Mouse (Mus musculus): ENCODE results near the gene Desi1. TPM values are rescaled to one million over a fixed set of nuclear protein-coding genes. Genes with fewer than 3 reads are reported as not detected.

Gene Desi1
- polyA plus RNA-seq, 1 experiment from 2014 or later: 42.3 TPM

GRCm38 (mm10) chr15:82016101-82016808 is 17.4 kb downstream of the Desi1 start:
- Histone ChIP-seq H3K27me3 (no peaks in the 10 kb centered on the region), H3K9ac (peak overlapping the region; percentile 95), H3K4me2 (replicated peaks) (peak overlapping the region; percentile 82), H3K4me3 (peak overlapping the region; percentile 89), H3K9me3 (replicated peaks) (no peaks in the 10 kb centered on the region), H3K36me3 (peaks cover 18% of the 10 kb centered on the region), H3K4me1 (peaks cover 20% of the 10 kb centered on the region), H3K27ac (peak overlapping the region; percentile 84)
- WGBS: under 1% methylated on average over 53 of the region's 53 CpGs
- ATAC-seq (ENCODE audit: low FRiP score): peak; percentile 97

- H3K4me1 ChIP-seq: peaks cover 20% of the 10 kb centered on the region
- WGBS: under 1% methylated on average over 33 of the region's 39 CpGs
- peak overlapping the region; percentile 95 for H3K9ac ChIP-seq
- H3K9me3 ChIP-seq (replicated peaks): no peaks in the 10 kb centered on the region
- H3K4me2 ChIP-seq (replicated peaks): peak overlapping the region; percentile 82
- H3K27me3 ChIP-seq: no peaks in the 10 kb centered on the region
- ATAC-seq (ENCODE audit: low FRiP score): peak; percentile 84
- peak overlapping the region; percentile 84 for H3K27ac ChIP-seq
- peak overlapping the region; percentile 89 for H3K4me3 ChIP-seq
- H3K36me3 ChIP-seq: peaks cover 18% of the 10 kb centered on the region
Measured at GRCm38 (mm10) chr15:82015392-82016100, 18.1 kb downstream of the Desi1 start.

GRCm38 (mm10) chr15:82014745-82015391 is 18.8 kb downstream of the Desi1 start:
- Histone ChIP-seq H3K27ac (peak overlapping the region; percentile 84), H3K4me2 (replicated peaks) (peak overlapping the region; percentile 82), H3K4me3 (peak overlapping the region; percentile 89), H3K27me3 (no peaks in the 10 kb centered on the region), H3K4me1 (peaks cover 20% of the 10 kb centered on the region), H3K9ac (peak overlapping the region; percentile 95), H3K9me3 (replicated peaks) (no peaks in the 10 kb centered on the region), H3K36me3 (peaks cover 13% of the 10 kb centered on the region)
- WGBS: 22% methylated on average over 9 of the region's 9 CpGs
- ATAC-seq (ENCODE audit: low FRiP score): no peak

GRCm38 (mm10) chr15:82011947-82012346 is 21.7 kb downstream of the Desi1 start:
- no peak overlapping the region for H3K4me3 ChIP-seq
- ATAC-seq (ENCODE audit: low FRiP score): no peak
- no peaks in the 10 kb centered on the region for H3K27me3 ChIP-seq
- no peak overlapping the region for H3K9ac ChIP-seq
- H3K27ac ChIP-seq: no peak overlapping the region
- H3K36me3 ChIP-seq: 0 out of 2 replicates have a peak, but pooled peaks cover 3% of the 10 kb centered on the region
- H3K4me2 ChIP-seq (replicated peaks): no peak overlapping the region
- H3K4me1 ChIP-seq: peaks cover 19% of the 10 kb centered on the region
- no peaks in the 10 kb centered on the region for H3K9me3 ChIP-seq (replicated peaks)
- 91% methylated on average over 6 of the region's 6 CpGs for WGBS

- 92% methylated on average over 8 of the region's 8 CpGs for WGBS
- Histone ChIP-seq H3K4me1 (no peaks in the 10 kb centered on the region), H3K4me3 (no peak overlapping the region), H3K4me2 (replicated peaks) (no peak overlapping the region), H3K36me3 (peaks cover 32% of the 10 kb centered on the region), H3K27me3 (no peaks in the 10 kb centered on the region), H3K9me3 (replicated peaks) (no peaks in the 10 kb centered on the region), H3K9ac (no peak overlapping the region), H3K27ac (no peak overlapping the region)
- ATAC-seq (ENCODE audit: low FRiP score): no peak
Measured at GRCm38 (mm10) chr15:82004257-82004656, 29.4 kb downstream of the Desi1 start.

GRCm38 (mm10) chr15:81993992-81994391 is 39.7 kb downstream of the Desi1 start:
- H3K36me3 ChIP-seq: peaks cover 46% of the 10 kb centered on the region

GRCm38 (mm10) chr15:81990549-81990948 is 43.1 kb downstream of the Desi1 start:
- H3K9me3 ChIP-seq (replicated peaks): no peaks in the 10 kb centered on the region
- H3K9ac ChIP-seq: no peak overlapping the region
- no peaks in the 10 kb centered on the region for H3K27me3 ChIP-seq
- H3K36me3 ChIP-seq: peaks cover 22% of the 10 kb centered on the region
- H3K4me2 ChIP-seq (replicated peaks): no peak overlapping the region
- 49% methylated on average over 7 of the region's 7 CpGs for WGBS
- ATAC-seq (ENCODE audit: low FRiP score): no peak
- H3K4me1 ChIP-seq: peaks cover 5% of the 10 kb centered on the region; the same call in 1 of the 2 replicates
- H3K27ac ChIP-seq: no peak overlapping the region
- no peak overlapping the region for H3K4me3 ChIP-seq

More at GRCm38 (mm10) chr15:81993992-81994391, 39.7 kb downstream of the Desi1 start:
- no peak for ATAC-seq (ENCODE audit: low FRiP score)
- Histone ChIP-seq H3K27ac (no peak overlapping the region), H3K4me2 (replicated peaks) (no peak overlapping the region), H3K27me3 (no peaks in the 10 kb centered on the region), H3K4me3 (no peak overlapping the region), H3K9me3 (replicated peaks) (no peaks in the 10 kb centered on the region), H3K4me1 (no peaks in the 10 kb centered on the region), H3K9ac (no peak overlapping the region)
- WGBS: 94% methylated on average over 6 of the region's 6 CpGs

- no peak overlapping the region for H3K4me3 ChIP-seq
- H3K4me2 ChIP-seq (replicated peaks): no peak overlapping the region
- H3K9me3 ChIP-seq (replicated peaks): no peaks in the 10 kb centered on the region
- no peak overlapping the region for H3K27ac ChIP-seq
- peaks cover 5% of the 10 kb centered on the region; the same call in 1 of the 2 replicates for H3K4me1 ChIP-seq
- H3K9ac ChIP-seq: no peak overlapping the region
- WGBS: 43% methylated on average over 11 of the region's 11 CpGs
- no peaks in the 10 kb centered on the region for H3K27me3 ChIP-seq
- H3K36me3 ChIP-seq: peaks cover 13% of the 10 kb centered on the region
- ATAC-seq (ENCODE audit: low FRiP score): 0 out of 2 replicates have a peak, but pooled peaks have one; percentile 48
Measured at GRCm38 (mm10) chr15:81989371-81990062, 44.1 kb downstream of the Desi1 start.

- Histone ChIP-seq H3K4me3 (no peak within 1 kb of the TSS), H3K4me2 (replicated peaks) (no peak within 1 kb of the TSS), H3K9me3 (replicated peaks) (no peaks in the 10 kb centered on the region), H3K4me1 (peaks cover 5% of the 10 kb centered on the region; the same call in 1 of the 2 replicates), H3K9ac (no peak within 1 kb of the TSS), H3K36me3 (no peaks in the 10 kb centered on the region), H3K27ac (no peak within 1 kb of the TSS), H3K27me3 (no peaks in the 10 kb centered on the region)
- no peak for ATAC-seq (ENCODE audit: low FRiP score)
- WGBS: 81% methylated on average over 3 of the region's 3 CpGs
Measured at GRCm38 (mm10) chr15:81987646-81988045, 46.0 kb downstream of the Desi1 start, which contains the start of gene Xrcc6. Gene Xrcc6, plus strand, starts transcription at chr15:81987835.

- Histone ChIP-seq H3K9ac (no peak overlapping the region), H3K36me3 (no peaks in the 10 kb centered on the region), H3K9me3 (replicated peaks) (no peaks in the 10 kb centered on the region), H3K4me1 (peaks cover 5% of the 10 kb centered on the region; the same call in 1 of the 2 replicates), H3K4me3 (no peak overlapping the region), H3K27ac (no peak overlapping the region), H3K4me2 (replicated peaks) (no peak overlapping the region), H3K27me3 (no peaks in the 10 kb centered on the region)
- ATAC-seq (ENCODE audit: low FRiP score): no peak
- WGBS: 53% methylated on average over 2 of the region's 2 CpGs
Measured at GRCm38 (mm10) chr15:81985267-81986161, 48.1 kb downstream of the Desi1 start.

- Histone ChIP-seq H3K4me1 (peaks cover 5% of the 10 kb centered on the region; the same call in 1 of the 2 replicates), H3K36me3 (no peaks in the 10 kb centered on the region), H3K27ac (no peak overlapping the region), H3K4me2 (replicated peaks) (no peak overlapping the region), H3K27me3 (no peaks in the 10 kb centered on the region), H3K9me3 (replicated peaks) (no peaks in the 10 kb centered on the region), H3K4me3 (no peak overlapping the region), H3K9ac (no peak overlapping the region)
- WGBS: 51% methylated on average over 1 of the region's 1 CpGs
- no peak for ATAC-seq (ENCODE audit: low FRiP score)
Measured at GRCm38 (mm10) chr15:81982173-81982572, 51.5 kb downstream of the Desi1 start.
